In the genomic region with DNA sequence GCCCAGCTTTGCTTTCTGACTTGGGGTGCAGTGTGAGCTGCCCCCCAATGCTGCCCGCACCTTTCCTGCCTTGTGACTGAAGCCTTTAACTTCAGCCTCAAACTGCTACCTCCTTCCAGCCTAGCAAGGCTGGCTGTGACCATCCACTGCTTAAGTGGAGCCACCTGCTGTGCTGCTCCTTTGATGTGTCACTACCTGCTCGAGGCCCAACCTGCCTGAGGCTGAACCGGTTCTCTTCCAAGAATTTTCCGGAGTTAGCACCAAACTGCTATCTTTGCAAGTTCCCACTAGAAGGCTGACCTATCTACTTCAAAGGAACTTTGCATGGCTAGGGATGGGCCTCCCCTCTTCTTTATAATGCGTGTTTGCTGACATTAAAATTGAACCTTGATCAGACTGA, we compare ENCODE assay signal across 1 mouse cellular context. TPM values are rescaled to one million over a fixed set of nuclear protein-coding genes. Genes with fewer than 3 reads are reported as not detected.
"Had no signal": no experiment of that assay in that cellular context is flagged by ENCODE, and none has a peak within 500 bp of the region (broad histone marks: within the 10 kb centered on the region; RNA-seq: fewer than 3 reads in every experiment).

No protein-coding gene starts in this region.

RNA-seq across cellular contexts. Expression of a gene that starts 13.4 kb away (rescaled TPM):
- polyA plus RNA-seq: macrophage had no signal
